ENCODE assay signal across 31 mouse cellular contexts in the genomic region with DNA sequence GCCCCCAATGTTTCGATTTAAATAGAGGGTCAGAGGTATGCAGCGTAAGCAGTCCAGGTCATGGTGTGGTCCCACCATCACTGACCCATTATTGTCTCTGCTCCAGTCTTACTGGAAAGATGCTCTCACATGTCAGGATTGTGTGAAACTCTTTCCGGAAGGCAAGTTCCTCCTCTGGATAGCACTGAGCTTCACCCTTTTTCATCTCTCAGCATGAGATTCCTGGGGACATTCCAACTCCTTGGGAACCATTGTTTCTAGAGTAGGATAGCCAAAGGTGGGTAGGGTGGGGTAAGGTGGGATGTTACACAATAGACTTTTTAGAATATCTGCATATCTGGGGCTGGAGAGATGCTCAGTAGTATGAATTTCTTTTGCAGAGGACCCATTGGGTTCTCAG. TPM values are rescaled to one million over a fixed set of nuclear protein-coding genes. Genes with fewer than 3 reads are reported as not detected.
DNase-seq lines count a peak whose midpoint lies in the region; ATAC-seq and TF ChIP-seq lines count a peak whose summit lies in the region.
"Had no signal": no experiment of that assay in that cellular context is flagged by ENCODE, and none has a peak within 500 bp of the region (broad histone marks: within the 10 kb centered on the region; RNA-seq: fewer than 3 reads in every experiment).

No protein-coding gene starts in this region.

- no peak for ATAC-seq in midbrain, embryonic 16.5 days
- ATAC-seq: CD4-positive, CD25-positive, alpha-beta regulatory T cell, adult 4 months; forebrain, embryonic 13.5 days; forebrain, embryonic 16.5 days; hindbrain, embryonic 16.5 days; intestine, embryonic 15.5 days had no signal

- no peak for TF ChIP-seq EP300 in ES-Bruce4 (IDR thresholded peaks at IDR 0.05; ENCODE audit: insufficient read depth, low read depth, low read length)

- H3K9ac ChIP-seq in ES-Bruce4 (ENCODE audit: low read depth, poor library complexity, severe bottlenecking): no peak overlapping the region
- no peak overlapping the region for H3K9ac ChIP-seq in midbrain, embryonic 16.5 days (ENCODE audit: low read depth, low read length)
- H3K9ac ChIP-seq: embryonic facial prominence, embryonic 13.5 days; forebrain, embryonic 13.5 days; heart, embryonic 12.5 days; heart, embryonic 15.5 days; hindbrain, embryonic 13.5 days; intestine, embryonic 15.5 days had no signal

- no peak overlapping the region for H3K4me3 ChIP-seq in ES-Bruce4 (ENCODE audit: low read depth, low read length)
- H3K4me3 ChIP-seq in midbrain, embryonic 16.5 days (ENCODE audit: low read depth, low read length): no peak overlapping the region
- H3K4me3 ChIP-seq: embryonic facial prominence, embryonic 10.5 days; embryonic facial prominence, embryonic 13.5 days; forebrain, embryonic 10.5 days; forebrain, embryonic 13.5 days; heart, embryonic 12.5 days; heart, embryonic 15.5 days; hindbrain, embryonic 10.5 days; hindbrain, embryonic 13.5 days; intestine, embryonic 15.5 days had no signal

- H3K4me2 ChIP-seq in midbrain, embryonic 16.5 days (ENCODE audit: low read length): no peak overlapping the region
- H3K4me2 ChIP-seq: embryonic facial prominence, embryonic 13.5 days; forebrain, embryonic 13.5 days; heart, embryonic 12.5 days; heart, embryonic 15.5 days; hindbrain, embryonic 13.5 days; intestine, embryonic 15.5 days had no signal

- no peak for TF ChIP-seq CTCF in ES-Bruce4 (IDR thresholded peaks at IDR 0.05; ENCODE audit: low read depth, low read length)

- DNase-seq in ES-CJ7 (ENCODE audit: low read depth, low spot score): peak; percentile 82
- peak; percentile 93 for DNase-seq in ZHBTc4 (ENCODE audit: low read depth, low spot score)
- no peak for DNase-seq in thymus, postnatal 36 days
- no peak for DNase-seq in cerebellum, adult 9-11 months
- DNase-seq: adrenal gland, adult 2 months; adrenal gland, postnatal 14 days; cerebellum, adult 11 months; cerebellum, adult 2 months; cerebellum, postnatal 10 days; cerebellum, postnatal 36 days; embryo, embryonic 11 days; gastrocnemius, postnatal 10 days; gastrocnemius, postnatal 36 days; heart, adult 18-20 months; heart, postnatal 10 days; heart, postnatal 36 days; kidney, adult 11 months had no signal

- no peaks in the 10 kb centered on the region for H3K9me3 ChIP-seq in ES-Bruce4 (replicated peaks; ENCODE audit: control insufficient read depth, insufficient read depth, low read length, poor library complexity, severe bottlenecking)
- no peaks in the 10 kb centered on the region for H3K9me3 ChIP-seq in midbrain, embryonic 16.5 days (replicated peaks; ENCODE audit: control insufficient read depth, low read length, poor library complexity, severe bottlenecking)
- H3K9me3 ChIP-seq: embryonic facial prominence, embryonic 10.5 days; embryonic facial prominence, embryonic 13.5 days; forebrain, embryonic 10.5 days; forebrain, embryonic 13.5 days; heart, embryonic 12.5 days; heart, embryonic 15.5 days; hindbrain, embryonic 10.5 days; hindbrain, embryonic 13.5 days; intestine, embryonic 15.5 days had no signal

- peaks cover 5% of the 10 kb centered on the region for H3K4me1 ChIP-seq in ES-Bruce4 (ENCODE audit: control insufficient read depth, insufficient read depth, low read length)
- no peaks in the 10 kb centered on the region for H3K4me1 ChIP-seq in midbrain, embryonic 16.5 days (ENCODE audit: control insufficient read depth, insufficient read depth, low read length)
- H3K4me1 ChIP-seq: forebrain, embryonic 13.5 days; hindbrain, embryonic 13.5 days; intestine, embryonic 15.5 days had no signal

- 87% methylated on average over 3 of the region's 3 CpGs for WGBS in midbrain, embryonic 16.5 days

- TF ChIP-seq POLR2A in ES-Bruce4 (IDR thresholded peaks at IDR 0.05; ENCODE audit: insufficient read depth, low read length): no peak

- H3K27ac ChIP-seq in ES-Bruce4 (ENCODE audit: insufficient read depth, low read length): peak overlapping the region; percentile 83
- H3K27ac ChIP-seq in midbrain, embryonic 16.5 days (ENCODE audit: low read length): no peak overlapping the region
- H3K27ac ChIP-seq: embryonic facial prominence, embryonic 10.5 days; embryonic facial prominence, embryonic 13.5 days; forebrain, embryonic 10.5 days; forebrain, embryonic 13.5 days; heart, embryonic 15.5 days; hindbrain, embryonic 10.5 days; hindbrain, embryonic 13.5 days; intestine, embryonic 15.5 days had no signal

- H3K27me3 ChIP-seq in ES-Bruce4 (ENCODE audit: control insufficient read depth, insufficient read depth, low read length, poor library complexity, severe bottlenecking): no peaks in the 10 kb centered on the region
- no peaks in the 10 kb centered on the region for H3K27me3 ChIP-seq in midbrain, embryonic 16.5 days (ENCODE audit: control insufficient read depth, insufficient read depth, low read depth, low read length)
- H3K27me3 ChIP-seq: embryonic facial prominence, embryonic 13.5 days; forebrain, embryonic 13.5 days; heart, embryonic 12.5 days; heart, embryonic 15.5 days; hindbrain, embryonic 13.5 days; intestine, embryonic 15.5 days had no signal

- no peaks in the 10 kb centered on the region for H3K36me3 ChIP-seq in ES-Bruce4 (ENCODE audit: control insufficient read depth, insufficient read depth, low read length, poor library complexity, severe bottlenecking)
- no peaks in the 10 kb centered on the region for H3K36me3 ChIP-seq in midbrain, embryonic 16.5 days (ENCODE audit: control insufficient read depth, insufficient read depth, low read length)
- H3K36me3 ChIP-seq: embryonic facial prominence, embryonic 10.5 days; embryonic facial prominence, embryonic 13.5 days; forebrain, embryonic 10.5 days; heart, embryonic 12.5 days; heart, embryonic 15.5 days; hindbrain, embryonic 10.5 days; hindbrain, embryonic 13.5 days; intestine, embryonic 15.5 days had no signal

RNA-seq across cellular contexts. Expression of a gene that starts 9.8 kb away (rescaled TPM):
- 33.2 and 34.2 TPM in 2 replicates for polyA plus RNA-seq in ES-Bruce4 (2011; ENCODE audit: insufficient read depth, insufficient read length, low read depth, missing spikeins)
- 15.5 and 15.6 TPM in 2 replicates for polyA plus RNA-seq in midbrain, embryonic 16.5 days (2015; fragmentation: Nextera tagmentation; extraction: Ambion mirVana)
- polyA plus RNA-seq: CD4-positive, CD25-positive, alpha-beta regulatory T cell, adult 4 months had no signal

Comparison
In these comparisons a context has a peak if more than half of its experiments do, and no peak if none do; other contexts are left out.
1. DNase-seq: peak in ES-CJ7 (single experiment) and ZHBTc4 (single experiment); none in thymus, postnatal 36 days (0 of 2) and cerebellum, adult 9-11 months (single experiment).